Mouse (Mus musculus) MEL-GATA-1-ER (cell line): ENCODE data around the gene Sh3rf3.

Source experiments
- DNase-seq: peaks from one replicate; pipeline ENCODE4 v3.0.0-alpha.2; 2012; ENCODE audit warnings: low read depth; ENCODE audit errors: extremely low read depth

The Sh3rf3 gene

GRCm38 (mm10) chr10:58915301-58916245 lies 102.4 kb downstream of the Sh3rf3 start:
- DNase-seq: no peak

GRCm38 (mm10) chr10:58921643-58922188 lies 108.6 kb downstream of the Sh3rf3 start:
- DNase-seq: no peak

GRCm38 (mm10) chr10:58922216-58922829 lies 109.2 kb downstream of the Sh3rf3 start:
- no peak for DNase-seq

GRCm38 (mm10) chr10:58922993-58923392 lies 109.8 kb downstream of the Sh3rf3 start:
- DNase-seq: no peak

GRCm38 (mm10) chr10:58926578-58926977 lies 113.4 kb downstream of the Sh3rf3 start:
- DNase-seq: no peak

GRCm38 (mm10) chr10:58928952-58929442 lies 115.8 kb downstream of the Sh3rf3 start:
- no peak for DNase-seq

- DNase-seq: no peak
These were observed 119.1 kb downstream of the Sh3rf3 start for GRCm38 (mm10) chr10:58932151-58932773.

- DNase-seq: no peak
These were observed 122.4 kb downstream of the Sh3rf3 start for GRCm38 (mm10) chr10:58935606-58936005.

GRCm38 (mm10) chr10:58936441-58936860 lies 123.3 kb downstream of the Sh3rf3 start:
- no peak for DNase-seq

GRCm38 (mm10) chr10:58937521-58937920 lies 124.4 kb downstream of the Sh3rf3 start:
- DNase-seq: no peak

- DNase-seq: no peak
These were observed 129.7 kb downstream of the Sh3rf3 start for GRCm38 (mm10) chr10:58942819-58943218.

- no peak for DNase-seq
These were observed 130.7 kb downstream of the Sh3rf3 start for GRCm38 (mm10) chr10:58943661-58944400.

GRCm38 (mm10) chr10:58944930-58945329 lies 131.8 kb downstream of the Sh3rf3 start:
- no peak for DNase-seq

GRCm38 (mm10) chr10:58949770-58950638 lies 136.8 kb downstream of the Sh3rf3 start:
- DNase-seq: no peak

- DNase-seq: no peak
These were observed 147.0 kb downstream of the Sh3rf3 start for GRCm38 (mm10) chr10:58960193-58960592.

GRCm38 (mm10) chr10:58968236-58968635 lies 155.1 kb downstream of the Sh3rf3 start:
- no peak for DNase-seq

- DNase-seq: no peak
These were observed 156.2 kb downstream of the Sh3rf3 start for GRCm38 (mm10) chr10:58969351-58969750.

- no peak for DNase-seq
These were observed 159.0 kb downstream of the Sh3rf3 start for GRCm38 (mm10) chr10:58972115-58972514.

- no peak for DNase-seq
These were observed 161.0 kb downstream of the Sh3rf3 start for GRCm38 (mm10) chr10:58974138-58974537.
